Mouse (Mus musculus) heart, embryonic 16.5 days (tissue): ENCODE results near the gene Polm. TPM values are rescaled to one million over a fixed set of nuclear protein-coding genes. Genes with fewer than 3 reads are reported as not detected.

Experiments used
- ATAC-seq: fragments of 200-750 bp; cut with Nextera tagmentation; replicated peaks from 2 replicates; pipeline ENCODE4 v1.8.0; 2017; ENCODE audit warnings: moderate number of reproducible peaks; ENCODE audit not compliant: insufficient read depth, low FRiP score; ENCODE audit errors: extremely low read depth
- H3K27ac ChIP-seq: fragments of 300-500 bp; sonication (generic); 2 replicates; pipeline ENCODE4 v1.5.1; 2014; ENCODE audit warnings: mild to moderate bottlenecking, low read length, control low read depth, moderate library complexity
- H3K27me3 ChIP-seq: fragments of 300-500 bp; sonication (generic); 2 replicates; pipeline ENCODE4 v1.6.1; 2014; ENCODE audit warnings: low read length, mixed read lengths; ENCODE audit not compliant: control insufficient read depth, insufficient read depth
- H3K36me3 ChIP-seq: fragments of 300-500 bp; sonication (generic); 2 replicates; pipeline ENCODE4 v1.6.1; 2014; ENCODE audit not compliant: control insufficient read depth, insufficient read depth
- H3K4me1 ChIP-seq: fragments of 300-500 bp; sonication (generic); 2 replicates; pipeline ENCODE4 v1.6.1; 2014; ENCODE audit warnings: low read length, mixed read lengths; ENCODE audit not compliant: control insufficient read depth, insufficient read depth
- H3K4me2 ChIP-seq: fragments of 300-500 bp; sonication (generic); 2 replicates; pipeline ENCODE4 v1.6.1; 2014; ENCODE audit warnings: low read depth, mild to moderate bottlenecking, control low read depth, low read length
- H3K4me3 ChIP-seq: fragments of 300-500 bp; sonication (generic); 2 replicates; pipeline ENCODE4 v1.5.1; 2014; ENCODE audit warnings: mild to moderate bottlenecking, control low read depth, low read length
- H3K9ac ChIP-seq: fragments of 300-500 bp; sonication (generic); 2 replicates; pipeline ENCODE4 v1.6.1; 2014; ENCODE audit warnings: low read length, control low read depth
- H3K9me3 ChIP-seq: fragments of 300-500 bp; sonication (generic); replicated peaks from 2 replicates; pipeline ENCODE4 v1.6.1; 2016; ENCODE audit warnings: low read length; ENCODE audit not compliant: control insufficient read depth
- WGBS: fragments of 180-500 bp; shearing (Covaris S2); extraction: QIAGEN DNeasy Blood & Tissue Kit; methylation state at CpG from one replicate; pipeline ENCODE4 v1.1.7; 2014; 5-methylcytosine and 5-hydroxymethylcytosine counted together
- polyA plus RNA-seq: library from polyadenylated mRNA; unstranded; fragments of >200 nt; fragmentation: Nextera tagmentation; extraction: Ambion mirVana; gene quantifications from 2 replicates; pipeline ENCODE4 v1.2.1, GENCODE M21; 2015

Polm gene
- polyA plus RNA-seq, 1 experiment from 2014 or later, result 6.4 TPM

DNA sequence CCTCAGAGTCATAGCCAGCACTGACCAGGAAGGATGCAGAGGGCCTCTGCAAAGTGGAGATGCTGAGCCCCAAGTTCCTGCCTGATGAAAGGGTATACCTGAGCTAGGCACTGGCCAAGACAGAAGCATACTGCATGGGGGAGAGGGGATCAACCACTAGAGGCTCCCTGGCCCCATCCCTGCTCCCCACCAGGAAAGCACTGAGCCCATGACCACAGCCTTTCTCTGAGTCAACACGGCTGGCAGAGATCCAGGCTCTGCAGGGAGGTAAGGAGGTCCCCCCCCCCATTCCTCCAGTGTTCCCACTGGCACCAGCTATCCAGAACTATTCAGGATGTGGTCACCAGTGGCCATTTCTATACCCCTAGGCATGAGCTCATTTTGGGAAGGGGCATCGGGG, 11.5 kb upstream of the Polm start:
- Histone ChIP-seq H3K4me3 (no peak overlapping the region), H3K36me3 (no peaks in the 10 kb centered on the region), H3K4me2 (no peak overlapping the region), H3K27ac (no peak overlapping the region), H3K27me3 (no peaks in the 10 kb centered on the region), H3K4me1 (peaks cover 27% of the 10 kb centered on the region), H3K9ac (no peak overlapping the region), H3K9me3 (0 out of 2 replicates have a peak, but pooled peaks cover 3% of the 10 kb centered on the region)
- ATAC-seq, result no peak
- WGBS, result 58% methylated on average over 2 of the region's 2 CpGs

DNA sequence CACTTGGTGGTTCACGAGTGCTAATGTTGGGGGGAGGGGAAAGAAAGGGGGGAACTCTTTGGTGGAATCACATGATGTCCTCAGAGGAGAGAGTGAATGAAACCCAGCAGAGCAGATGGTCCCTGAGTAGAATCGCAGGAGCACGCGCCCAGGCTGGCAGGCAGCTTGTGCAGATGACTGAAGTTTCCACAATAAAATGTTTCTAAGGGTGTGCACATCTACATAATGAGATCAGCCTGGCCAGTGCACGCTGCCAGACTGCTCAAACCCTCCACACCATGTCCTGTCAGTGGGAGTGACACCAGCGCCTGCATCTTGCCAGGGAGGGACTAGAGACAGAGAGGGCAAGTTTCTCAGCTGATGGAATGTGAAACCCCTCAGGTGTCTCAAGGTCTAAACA, 10.9 kb upstream of the Polm start:
- H3K9me3 ChIP-seq, result 0 out of 2 replicates have a peak, but pooled peaks cover 3% of the 10 kb centered on the region
- H3K4me2 ChIP-seq, result no peak overlapping the region
- H3K36me3 ChIP-seq, result no peaks in the 10 kb centered on the region
- ATAC-seq, result no peak; the same call in 1 of the 2 replicates
- no peaks in the 10 kb centered on the region for H3K27me3 ChIP-seq
- H3K9ac ChIP-seq, result no peak overlapping the region
- H3K4me1 ChIP-seq, result peaks cover 27% of the 10 kb centered on the region
- no peak overlapping the region for H3K27ac ChIP-seq
- no peak overlapping the region for H3K4me3 ChIP-seq
- 44% methylated on average over 6 of the region's 6 CpGs for WGBS

DNA sequence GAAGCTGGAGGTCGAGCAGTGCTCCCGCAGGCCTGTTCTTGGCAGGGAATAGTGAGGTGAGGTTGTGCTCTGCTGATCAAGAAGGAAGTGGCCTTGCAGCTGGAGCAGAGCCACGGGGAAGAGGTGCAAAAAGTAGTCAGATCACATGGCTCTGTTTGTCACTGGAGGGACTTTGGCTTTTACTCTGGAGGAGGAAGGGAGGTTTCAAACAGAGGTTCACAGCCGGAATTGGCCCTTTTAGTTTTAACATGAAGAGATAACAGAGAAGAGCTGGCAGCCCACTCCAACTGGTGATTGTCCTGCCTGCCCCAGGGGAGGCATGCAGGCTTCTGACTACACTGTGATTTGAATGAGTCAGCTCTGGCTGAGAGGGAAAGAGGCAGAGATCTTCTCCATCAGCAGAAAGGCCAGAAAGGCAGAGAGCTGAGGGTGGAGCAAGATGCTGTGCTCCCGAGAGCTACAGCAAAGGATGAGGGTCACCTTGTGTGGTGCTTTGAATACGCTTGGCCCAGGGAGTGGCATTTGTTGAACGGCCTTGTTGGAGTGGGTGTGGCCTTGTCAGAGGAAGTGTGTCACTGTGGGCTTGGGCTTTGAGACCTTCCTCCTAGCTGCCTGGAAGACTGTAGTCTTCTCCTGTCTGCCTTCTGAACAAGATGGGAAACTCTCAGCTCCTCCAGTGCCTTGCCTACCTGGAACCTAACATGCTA, 9.0 kb upstream of the Polm start:
- H3K4me2 ChIP-seq, result no peak overlapping the region
- no peak overlapping the region for H3K9ac ChIP-seq
- H3K4me1 ChIP-seq, result peaks cover 24% of the 10 kb centered on the region
- H3K9me3 ChIP-seq, result peaks cover 3% of the 10 kb centered on the region; the same call in 1 of the 2 replicates
- no peak overlapping the region for H3K4me3 ChIP-seq
- 36% methylated on average over 7 of the region's 7 CpGs for WGBS
- peak; percentile 50; the same call in 1 of the 2 replicates for ATAC-seq
- H3K27me3 ChIP-seq, result no peaks in the 10 kb centered on the region
- no peaks in the 10 kb centered on the region for H3K36me3 ChIP-seq
- H3K27ac ChIP-seq, result peak overlapping the region; percentile 63

DNA sequence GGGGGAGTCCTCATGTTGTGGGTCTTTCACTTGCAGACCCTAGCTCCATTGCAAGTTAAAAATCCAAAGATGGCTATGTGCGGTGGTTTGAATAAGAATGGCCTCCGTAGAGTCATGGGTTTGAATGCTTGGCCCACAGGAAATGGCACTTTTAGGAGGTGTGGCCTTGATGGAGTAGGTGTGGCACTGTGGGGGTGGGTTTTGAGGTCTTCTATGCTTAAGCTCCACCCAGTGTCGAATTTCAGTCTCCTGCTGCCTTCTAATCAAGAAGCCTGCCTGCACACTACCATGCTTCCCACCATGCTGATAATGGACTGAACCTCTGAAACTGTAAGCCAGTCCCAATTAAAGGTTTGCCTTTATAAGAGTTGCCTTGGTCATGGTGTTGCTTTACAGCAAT, 5.3 kb upstream of the Polm start:
- Histone ChIP-seq H3K9me3 (peaks cover 6% of the 10 kb centered on the region; the same call in 1 of the 2 replicates), H3K9ac (no peak overlapping the region), H3K27me3 (no peaks in the 10 kb centered on the region), H3K4me3 (no peak overlapping the region), H3K27ac (no peak overlapping the region), H3K4me2 (no peak overlapping the region), H3K4me1 (peaks cover 8% of the 10 kb centered on the region), H3K36me3 (no peaks in the 10 kb centered on the region)
- WGBS, result 75% methylated on average over 3 of the region's 3 CpGs
- no peak for ATAC-seq

DNA sequence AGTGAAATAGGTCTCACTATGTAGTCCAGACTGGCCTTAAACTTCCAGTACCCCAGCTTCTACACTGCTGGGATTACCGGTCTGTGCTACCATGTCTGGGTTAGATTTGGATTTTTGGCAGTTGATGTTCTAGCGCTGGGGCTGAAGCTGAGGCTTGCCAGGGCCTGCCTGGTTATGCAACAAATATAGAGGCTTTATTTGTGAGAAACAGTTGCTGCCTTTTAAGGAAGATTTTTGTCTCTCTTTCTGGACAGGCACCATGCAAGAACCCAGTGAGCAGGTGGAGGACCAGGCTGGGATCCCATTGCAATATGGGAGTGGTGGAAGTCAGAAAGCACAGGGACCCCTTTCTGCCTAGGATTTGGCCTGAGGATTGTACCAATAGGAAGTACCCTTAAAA, 3.9 kb upstream of the Polm start:
- Histone ChIP-seq H3K27me3 (no peaks in the 10 kb centered on the region), H3K27ac (no peak overlapping the region), H3K4me2 (no peak overlapping the region), H3K4me3 (no peak overlapping the region), H3K4me1 (peaks cover 5% of the 10 kb centered on the region), H3K9me3 (peaks cover 2% of the 10 kb centered on the region; the same call in 1 of the 2 replicates), H3K36me3 (no peaks in the 10 kb centered on the region), H3K9ac (no peak overlapping the region)
- 93% methylated on average over 2 of the region's 2 CpGs for WGBS
- ATAC-seq, result no peak

DNA sequence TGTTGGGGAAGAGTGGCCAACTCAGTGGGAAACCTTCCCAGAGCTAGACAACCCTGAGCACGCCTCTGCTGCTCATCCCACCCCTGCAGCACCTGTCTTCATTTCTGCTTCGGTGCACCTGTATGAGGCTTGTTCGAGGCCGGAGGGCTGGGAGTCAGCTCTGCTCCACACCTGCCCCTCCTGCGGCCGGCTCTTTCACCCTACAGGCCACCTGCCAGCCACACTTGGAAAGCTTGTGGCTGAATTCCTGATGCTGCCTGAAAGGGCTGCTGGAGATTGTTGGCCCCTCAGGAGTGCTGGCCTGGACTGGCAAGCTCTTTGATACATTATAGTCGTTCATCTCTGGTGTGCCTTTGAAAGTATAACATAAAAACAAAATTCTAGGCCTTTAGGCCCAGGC, 2.5 kb upstream of the Polm start:
- ATAC-seq, result no peak
- Histone ChIP-seq H3K36me3 (no peaks in the 10 kb centered on the region), H3K4me1 (peaks cover 5% of the 10 kb centered on the region), H3K4me2 (no peak overlapping the region), H3K9me3 (peaks cover 2% of the 10 kb centered on the region; the same call in 1 of the 2 replicates), H3K9ac (no peak overlapping the region), H3K4me3 (no peak overlapping the region), H3K27ac (no peak overlapping the region), H3K27me3 (no peaks in the 10 kb centered on the region)
- WGBS, result 82% methylated on average over 7 of the region's 7 CpGs

DNA sequence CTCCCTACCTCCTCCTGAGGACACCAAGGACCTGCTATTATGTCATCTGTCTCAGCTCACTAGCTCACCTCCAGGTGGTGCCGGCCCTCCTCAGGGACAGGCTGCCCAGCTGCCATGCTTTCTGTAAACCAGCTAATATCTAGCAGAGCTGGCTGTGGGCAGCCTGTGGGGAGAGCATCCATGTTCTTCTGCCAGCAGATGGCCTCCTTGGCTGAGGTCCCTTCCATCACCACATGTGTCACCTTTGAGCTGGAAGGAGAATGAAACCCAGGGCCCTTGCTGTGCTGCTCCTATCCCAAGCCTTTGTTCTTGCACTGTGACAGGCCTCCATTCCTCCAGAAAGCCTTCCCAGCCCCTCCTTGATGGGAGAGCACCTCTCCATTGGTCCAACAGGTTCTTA, 1.7 kb downstream of the Polm start:
- no peak for ATAC-seq

DNA sequence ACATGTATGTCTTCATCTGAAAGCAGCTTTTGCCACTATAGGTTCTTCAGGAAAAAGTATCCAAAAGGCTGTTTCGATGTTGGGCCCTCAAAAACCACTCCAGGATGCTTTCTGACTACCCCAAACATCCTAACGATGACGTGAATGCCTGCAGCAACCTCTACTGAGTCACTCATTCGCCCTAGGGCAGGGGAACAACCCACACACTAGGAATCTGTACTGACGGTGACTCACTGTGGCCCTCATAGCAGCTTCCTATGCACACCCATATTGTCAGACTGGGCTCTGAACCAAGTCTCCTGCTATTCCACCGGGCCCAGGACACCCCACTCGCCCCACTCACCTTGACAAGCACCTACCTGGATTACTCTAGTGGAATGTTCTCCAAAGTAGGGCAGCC, 2.8 kb downstream of the Polm start:
- H3K4me3 ChIP-seq, result no peak overlapping the region
- no peaks in the 10 kb centered on the region for H3K9me3 ChIP-seq
- ATAC-seq, result no peak
- 86% methylated on average over 7 of the region's 7 CpGs for WGBS
- H3K9ac ChIP-seq, result no peak overlapping the region
- no peak overlapping the region for H3K27ac ChIP-seq
- peaks cover 16% of the 10 kb centered on the region for H3K4me1 ChIP-seq
- no peak overlapping the region for H3K4me2 ChIP-seq
- peaks cover 22% of the 10 kb centered on the region; the same call in 1 of the 2 replicates for H3K36me3 ChIP-seq
- no peaks in the 10 kb centered on the region for H3K27me3 ChIP-seq

More for the DNA sequence above, 1.7 kb downstream of the Polm start:
- Histone ChIP-seq H3K27ac (no peak overlapping the region), H3K4me2 (no peak overlapping the region), H3K9ac (no peak overlapping the region), H3K9me3 (no peaks in the 10 kb centered on the region), H3K4me3 (no peak overlapping the region), H3K4me1 (peaks cover 7% of the 10 kb centered on the region), H3K27me3 (no peaks in the 10 kb centered on the region), H3K36me3 (peaks cover 17% of the 10 kb centered on the region; the same call in 1 of the 2 replicates)
- WGBS, result 44% methylated on average over 1 of the region's 1 CpGs

- Histone ChIP-seq H3K9ac (no peak overlapping the region), H3K27me3 (no peaks in the 10 kb centered on the region), H3K36me3 (peaks cover 23% of the 10 kb centered on the region; the same call in 1 of the 2 replicates), H3K4me3 (no peak overlapping the region), H3K4me2 (no peak overlapping the region), H3K27ac (no peak overlapping the region), H3K4me1 (peaks cover 16% of the 10 kb centered on the region), H3K9me3 (no peaks in the 10 kb centered on the region)
- 71% methylated on average over 9 of the region's 9 CpGs for WGBS
- no peak for ATAC-seq
Measured at GRCm38 (mm10) chr11:5834506-5834905, 3.3 kb downstream of the Polm start.
